Mouse (Mus musculus) MEL (cell line): ENCODE data around the gene Hmgb2. TPM values are rescaled to one million over a fixed set of nuclear protein-coding genes. Genes with fewer than 3 reads are reported as not detected.

Experiments
- DNase-seq: peaks from one replicate; pipeline ENCODE4 v3.0.0; 2011; ENCODE audit warnings: low read depth, low spot score
- H3K27ac ChIP-seq: 2 replicates; pipeline ENCODE4 v1.5.1; 2012; ENCODE audit warnings: low read depth, mild to moderate bottlenecking, control low read depth, low read length, moderate library complexity; ENCODE audit not compliant: control insufficient read depth
- H3K27me3 ChIP-seq, 2 experiments: fragments of 150-350 bp in 1 of 2; sonication (generic) in 1 of 2; 2 replicates each; pipeline ENCODE4 v1.6.1; 2012; ENCODE audit warnings: low read length in 2 of 2, mild to moderate bottlenecking in 2 of 2, improper control_type of control experiment in 1 of 2, moderate library complexity in 1 of 2; ENCODE audit not compliant: insufficient read depth in 2 of 2, control insufficient read depth in 1 of 2
- H3K36me3 ChIP-seq, 2 experiments: 2 replicates each; pipeline ENCODE4 v1.6.1; 2012 to 2014; ENCODE audit warnings: low read length in 2 of 2, improper control_type of control experiment in 1 of 2, inconsistent platforms in 1 of 2, mild to moderate bottlenecking in 1 of 2; ENCODE audit not compliant: insufficient read depth in 2 of 2, control insufficient read depth in 1 of 2
- H3K4me1 ChIP-seq, 2 experiments: fragments of 150-350 bp in 1 of 2; sonication (generic) in 1 of 2; 2 replicates each; pipeline ENCODE4 v1.6.1; 2012; ENCODE audit warnings: low read length in 2 of 2, improper control_type of control experiment in 1 of 2, mild to moderate bottlenecking in 1 of 2; ENCODE audit not compliant: insufficient read depth in 2 of 2, control insufficient read depth in 1 of 2
- H3K4me3 ChIP-seq, 2 experiments: fragments of 150-350 bp in 1 of 2; sonication (generic) in 1 of 2; 2 replicates each; pipeline ENCODE4 v1.5.1; 2012; ENCODE audit warnings: low read depth in 2 of 2, low read length in 2 of 2, mild to moderate bottlenecking in 2 of 2, moderate library complexity in 2 of 2, control low read depth in 1 of 2, improper control_type of control experiment in 1 of 2; ENCODE audit not compliant: control insufficient read depth in 1 of 2, insufficient read depth in 1 of 2
- H3K79me2 ChIP-seq: 2 replicates; pipeline ENCODE4 v1.6.1; 2012; ENCODE audit warnings: mild to moderate bottlenecking, low read length, moderate library complexity; ENCODE audit not compliant: control insufficient read depth, poor library complexity, insufficient read depth
- H3K9ac ChIP-seq: 2 replicates; pipeline ENCODE4 v1.6.1; 2012; ENCODE audit warnings: low read depth, mild to moderate bottlenecking, control low read depth, low read length, moderate library complexity; ENCODE audit not compliant: control insufficient read depth, poor library complexity, severe bottlenecking
- H3K9me3 ChIP-seq: fragments of 150-350 bp; sonication (generic); replicated peaks from 2 replicates; pipeline ENCODE4 v1.6.1; 2012; ENCODE audit warnings: mild to moderate bottlenecking, low read length, improper control_type of control experiment, moderate library complexity; ENCODE audit not compliant: insufficient read depth
- BHLHE40 ChIP-seq: IDR thresholded peaks from 2 replicates; pipeline ENCODE4 v1.6.1; 2012; ENCODE audit warnings: low read depth, mild to moderate bottlenecking, inconsistent platforms, low read length, improper control_type of control experiment, borderline replicate concordance
- CHD1 ChIP-seq: IDR thresholded peaks from 2 replicates; pipeline ENCODE4 v1.6.1; 2012; ENCODE audit warnings: low read depth, mild to moderate bottlenecking, inconsistent platforms, low read length, improper control_type of control experiment
- CTCF ChIP-seq, 3 experiments: IDR thresholded peaks in 2 of 3; conservative IDR thresholded peaks in 1 of 3; 2 replicates each; pipeline ENCODE4 v1.5.1; 2011 to 2012; ENCODE audit warnings: low read length in 3 of 3, low read depth in 2 of 3, mild to moderate bottlenecking in 2 of 3, improper control_type of control experiment in 1 of 3, inconsistent platforms in 1 of 3, mixed read lengths in 1 of 3, moderate library complexity in 1 of 3; ENCODE audit not compliant: control insufficient read depth in 1 of 3, insufficient read depth in 1 of 3, poor library complexity in 1 of 3, severe bottlenecking in 1 of 3
- ETS1 ChIP-seq: IDR thresholded peaks from 2 replicates; pipeline ENCODE4 v1.6.1; 2012; ENCODE audit warnings: low read depth, mild to moderate bottlenecking, inconsistent platforms, low read length, improper control_type of control experiment, moderate library complexity
- GABPA ChIP-seq: IDR thresholded peaks from 2 replicates; pipeline ENCODE4 v1.6.1; 2012; ENCODE audit warnings: low read depth, mild to moderate bottlenecking, inconsistent platforms, low read length, improper control_type of control experiment, moderate library complexity
- JUND ChIP-seq: IDR thresholded peaks from 2 replicates; pipeline ENCODE4 v1.6.1; 2011; ENCODE audit warnings: low read depth, mild to moderate bottlenecking, improper control_type of control experiment, low read length
- KAT2A ChIP-seq: conservative IDR thresholded peaks from 2 replicates; pipeline ENCODE4 v1.6.1; 2012; ENCODE audit warnings: low read depth, low read length, improper control_type of control experiment, inconsistent platforms
- MAX ChIP-seq: IDR thresholded peaks from 2 replicates; pipeline ENCODE4 v1.6.1; 2011; ENCODE audit warnings: low read length, improper control_type of control experiment
- MAZ ChIP-seq: IDR thresholded peaks from 2 replicates; pipeline ENCODE4 v1.6.1; 2012; ENCODE audit warnings: low read depth, mild to moderate bottlenecking, inconsistent platforms, low read length, improper control_type of control experiment
- MXI1 ChIP-seq: IDR thresholded peaks from 2 replicates; pipeline ENCODE4 v1.6.1; 2011; ENCODE audit warnings: mild to moderate bottlenecking, low read depth, low read length, improper control_type of control experiment
- NRF1 ChIP-seq: IDR thresholded peaks from 2 replicates; pipeline ENCODE4 v1.6.1; 2014; ENCODE audit warnings: low read depth, mild to moderate bottlenecking, inconsistent platforms, low read length, improper control_type of control experiment, moderate library complexity; ENCODE audit not compliant: poor library complexity, insufficient read depth, severe bottlenecking
- POLR2A ChIP-seq, 2 experiments: IDR thresholded peaks; 2 replicates each; pipeline ENCODE4 v1.6.1; 2011 to 2012; ENCODE audit warnings: low read length in 2 of 2, mild to moderate bottlenecking in 2 of 2, control low read depth in 1 of 2, improper control_type of control experiment in 1 of 2, low read depth in 1 of 2, moderate library complexity in 1 of 2; ENCODE audit not compliant: control insufficient read depth in 1 of 2, insufficient read depth in 1 of 2, poor library complexity in 1 of 2
- POLR2AphosphoS5 ChIP-seq: IDR thresholded peaks from 2 replicates; pipeline ENCODE4 v1.6.1; 2012; ENCODE audit warnings: low read depth, borderline replicate concordance, mild to moderate bottlenecking, inconsistent platforms, low read length, moderate library complexity, mixed read lengths
- RCOR1 ChIP-seq: IDR thresholded peaks from 2 replicates; pipeline ENCODE4 v1.6.1; 2012; ENCODE audit warnings: low read depth, mild to moderate bottlenecking, inconsistent platforms, low read length, improper control_type of control experiment
- UBTF ChIP-seq: IDR thresholded peaks from 2 replicates; pipeline ENCODE4 v1.6.1; 2012; ENCODE audit warnings: low read depth, mild to moderate bottlenecking, inconsistent platforms, low read length, improper control_type of control experiment, moderate library complexity, borderline replicate concordance; ENCODE audit not compliant: insufficient read depth
- USF2 ChIP-seq, 2 experiments: IDR thresholded peaks; 2 replicates each; pipeline ENCODE4 v1.6.1; 2011 to 2012; ENCODE audit warnings: improper control_type of control experiment in 2 of 2, low read length in 2 of 2, borderline replicate concordance in 1 of 2, inconsistent platforms in 1 of 2, low read depth in 1 of 2, mild to moderate bottlenecking in 1 of 2; ENCODE audit not compliant: insufficient read depth in 1 of 2
- ZKSCAN1 ChIP-seq: IDR thresholded peaks from 2 replicates; pipeline ENCODE4 v1.6.1; 2012; ENCODE audit warnings: low read depth, mild to moderate bottlenecking, inconsistent platforms, low read length, improper control_type of control experiment, moderate library complexity
- polyA plus RNA-seq, 2 experiments: library from polyadenylated mRNA; stranded (reverse) in 1 of 2; unstranded in 1 of 2; fragments of >175 nt in 1 of 2; fragments of >200 nt in 1 of 2; gene quantifications; 2 replicates each; pipeline versions ENCODE4 v1.2.1 to v1.2.4; 2012; ENCODE audit warnings: low replicate concordance in 2 of 2, low read depth in 1 of 2; ENCODE audit not compliant: insufficient read length in 2 of 2, insufficient read depth in 1 of 2, missing spikeins in 1 of 2
- total RNA-seq: library from RNA; depleted of rRNA; stranded (reverse); fragments of 300-350 nt; gene quantifications from 2 replicates; pipeline ENCODE4 v1.2.3, GENCODE M21; 2012

Gene Hmgb2
- total and polyA plus RNA-seq, 3 experiments: 126 to 399 (median 220) TPM

- no peaks in the 10 kb centered on the region for H3K27me3 ChIP-seq
- H3K9me3 ChIP-seq: no peaks in the 10 kb centered on the region
- H3K4me3 ChIP-seq: no peak overlapping the region
- no peak for TF ChIP-seq MAZ
- TF ChIP-seq, all 39 proteins: peak for 0
- Histone ChIP-seq H3K4me1 (peaks cover 0 to 3% of the 10 kb centered on the region in 2 experiments; a peak in 2 of 4 replicates), H3K36me3 (peaks cover 0 to 2% of the 10 kb centered on the region in 2 experiments; a peak in 1 of 4 replicates), H3K27ac (no peak overlapping the region), H3K79me2 (no peaks in the 10 kb centered on the region), H3K9ac (no peak overlapping the region)
- DNase-seq: no peak
Measured at GRCm38 (mm10) chr8:57470863-57471262, 40.8 kb upstream of the Hmgb2 start.

- Histone ChIP-seq H3K27ac (no peak overlapping the region), H3K9me3 (no peaks in the 10 kb centered on the region), H3K4me3 (no peak overlapping the region), H3K36me3 (no peaks in the 10 kb centered on the region), H3K4me1 (no peaks in the 10 kb centered on the region), H3K9ac (no peak overlapping the region), H3K27me3 (no peaks in the 10 kb centered on the region), H3K79me2 (no peaks in the 10 kb centered on the region)
- TF ChIP-seq USF2 (IDR thresholded peaks at IDR 0.05; ENCODE audit: borderline replicate concordance in 1 of 2, insufficient read depth in 1 of 2, low read depth in 1 of 2, low read length in 2 of 2) (no peak), POLR2AphosphoS5 (no peak), ETS1 (no peak), RCOR1 (no peak), BHLHE40 (no peak), JUND (no peak)
- no peak for DNase-seq
Measured at GRCm38 (mm10) chr8:57473751-57474150, 38.0 kb upstream of the Hmgb2 start.

GRCm38 (mm10) chr8:57478406-57478805 lies 33.3 kb upstream of the Hmgb2 start:
- Histone ChIP-seq H3K9me3 (no peaks in the 10 kb centered on the region), H3K79me2 (no peaks in the 10 kb centered on the region), H3K4me1 (no peaks in the 10 kb centered on the region), H3K4me3 (no peak overlapping the region), H3K9ac (no peak overlapping the region), H3K36me3 (peaks cover 0 to 2% of the 10 kb centered on the region in 2 experiments; a peak in 1 of 4 replicates), H3K27ac (no peak overlapping the region), H3K27me3 (no peaks in the 10 kb centered on the region)
- DNase-seq: no peak
- no peak for TF ChIP-seq POLR2A (IDR thresholded peaks at IDR 0.05; ENCODE audit: control insufficient read depth in 1 of 2, insufficient read depth in 1 of 2, low read depth in 1 of 2, low read length in 2 of 2, poor library complexity in 1 of 2)
- TF ChIP-seq KAT2A: no peak
- TF ChIP-seq MAZ: no peak
- TF ChIP-seq MAX: no peak
- no peak for TF ChIP-seq NRF1
- TF ChIP-seq ZKSCAN1: no peak
- TF ChIP-seq MXI1: no peak
- no peak for TF ChIP-seq CTCF (IDR thresholded peaks at IDR 0.05 in 2 of 3, conservative IDR thresholded peaks at IDR 0.05 in 1 of 3; ENCODE audit: control insufficient read depth in 1 of 3, insufficient read depth in 1 of 3, low read depth in 2 of 3, low read length in 3 of 3, poor library complexity in 1 of 3, severe bottlenecking in 1 of 3)
- no peak for TF ChIP-seq JUND
- no peak for TF ChIP-seq ETS1
- TF ChIP-seq CHD1: no peak
- no peak for TF ChIP-seq RCOR1
- TF ChIP-seq GABPA: no peak
- TF ChIP-seq UBTF: no peak
